Comparison of ENCODE assay signal across 13 mouse cellular contexts in the genomic region with DNA sequence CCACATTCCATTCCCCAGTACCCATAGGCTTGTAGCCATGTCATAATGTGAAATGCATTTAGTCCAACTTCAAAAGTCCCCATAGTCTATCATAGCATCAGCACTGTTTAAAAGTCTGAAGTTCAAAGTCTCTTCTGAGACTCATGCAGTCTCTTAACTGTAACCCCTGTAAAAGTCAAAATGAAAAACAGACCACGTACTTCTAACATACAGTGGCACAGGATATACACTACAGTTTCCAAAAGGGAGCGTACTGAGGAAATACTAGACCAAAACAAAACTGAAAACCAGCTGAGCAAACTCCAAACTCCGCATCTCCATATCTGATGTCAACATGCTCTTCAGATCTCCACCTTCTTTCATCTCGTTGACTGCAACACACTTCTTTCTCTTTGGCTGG.
"Had no signal": no experiment of that assay in that cellular context is flagged by ENCODE, and none has a peak within 500 bp of the region (broad histone marks: within the 10 kb centered on the region; RNA-seq: fewer than 3 reads in every experiment).

No protein-coding gene starts in this region.

- ATAC-seq: liver, postnatal 0 days; lung, postnatal 0 days had no signal

- DNase-seq: kidney, adult 2 months; kidney, postnatal 14 days; kidney, postnatal 4 days; left cerebral cortex, postnatal 4 days; liver, postnatal 0 days; lung, embryonic 14.5 days; lung, postnatal 36 days; midbrain, embryonic 14.5 days; right cerebral cortex, adult 18-20 months; right cerebral cortex, postnatal 14 days; spleen, adult 18-20 months; thymus, postnatal 25 days had no signal
